Mouse (Mus musculus) neural tube, embryonic 10.5 days (tissue): ENCODE results near the gene 2900011O08Rik.

Experiments used
- DNase-seq: peaks from one replicate; pipeline ENCODE4 v3.0.0-alpha.2; 2017; ENCODE audit warnings: low spot score; ENCODE audit errors: extremely low spot score

The 2900011O08Rik gene

DNA sequence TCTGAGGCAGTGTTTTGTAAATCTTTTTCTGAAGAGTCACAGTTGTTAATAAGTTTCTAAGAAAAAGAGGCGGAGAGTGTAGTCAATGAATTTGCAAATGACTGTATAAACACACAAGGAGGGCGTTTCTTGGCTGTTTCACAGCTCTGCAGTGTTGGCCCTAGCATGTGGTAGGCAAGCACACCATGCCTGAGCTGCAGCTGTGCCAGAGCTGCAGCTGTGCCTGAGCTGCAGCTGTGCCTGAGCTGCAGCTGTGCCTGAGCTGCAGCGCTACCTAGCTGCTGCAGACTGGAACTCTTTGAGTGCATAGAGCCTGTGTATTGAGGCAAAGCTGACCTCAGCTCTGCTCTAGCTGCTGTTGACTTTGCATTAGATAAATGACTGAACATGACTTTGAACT, 17.8 kb downstream of the 2900011O08Rik start:
- no peak for DNase-seq

DNA sequence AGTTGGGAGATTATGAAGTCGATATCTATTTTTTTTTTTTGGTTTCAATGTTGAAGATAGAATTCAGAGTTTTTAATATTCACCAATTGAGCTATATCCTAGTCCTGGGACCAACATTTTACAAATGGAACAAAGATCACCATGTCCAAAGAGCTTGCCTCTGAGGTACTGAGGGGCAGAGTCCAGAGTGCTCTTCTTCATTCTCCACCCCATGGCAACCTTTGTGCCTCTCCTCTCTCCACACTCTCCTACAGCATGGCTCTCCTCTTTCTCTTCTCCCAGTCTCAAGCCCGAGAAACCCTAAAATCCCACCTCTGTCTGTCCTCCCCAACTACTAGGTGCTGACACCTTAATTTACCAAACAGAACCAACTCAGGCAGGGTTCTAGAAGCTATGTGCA, 18.3 kb downstream of the 2900011O08Rik start:
- DNase-seq, result no peak

GRCm38 (mm10) chr16:14005266-14005665, 18.9 kb downstream of the 2900011O08Rik start:
- no peak for DNase-seq

- DNase-seq, result no peak
These were observed 21.7 kb downstream of the 2900011O08Rik start for GRCm38 (mm10) chr16:14008081-14008480.

DNA sequence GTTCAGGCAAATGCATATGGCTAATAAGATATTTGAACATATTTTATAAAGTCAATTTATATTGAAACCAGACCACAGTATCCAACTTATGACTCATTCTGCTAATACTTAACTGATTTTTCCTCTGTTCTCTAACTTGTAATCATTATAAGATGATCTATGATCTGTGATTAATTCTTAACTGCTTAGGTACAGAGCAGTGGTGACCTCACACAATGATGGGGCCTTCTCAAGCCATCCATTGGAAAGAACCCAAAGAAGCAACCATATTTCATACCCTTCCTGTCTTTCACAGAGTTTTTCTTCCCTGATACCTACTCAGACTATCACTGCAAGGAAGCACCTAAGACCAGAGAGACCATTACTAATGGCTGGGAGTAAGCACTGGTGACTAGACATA, 22.3 kb downstream of the 2900011O08Rik start:
- no peak for DNase-seq

- no peak for DNase-seq
These were observed 23.6 kb downstream of the 2900011O08Rik start for GRCm38 (mm10) chr16:14009966-14010365.

- DNase-seq, result no peak
These were observed 30.9 kb downstream of the 2900011O08Rik start for GRCm38 (mm10) chr16:14017306-14017705.

DNA sequence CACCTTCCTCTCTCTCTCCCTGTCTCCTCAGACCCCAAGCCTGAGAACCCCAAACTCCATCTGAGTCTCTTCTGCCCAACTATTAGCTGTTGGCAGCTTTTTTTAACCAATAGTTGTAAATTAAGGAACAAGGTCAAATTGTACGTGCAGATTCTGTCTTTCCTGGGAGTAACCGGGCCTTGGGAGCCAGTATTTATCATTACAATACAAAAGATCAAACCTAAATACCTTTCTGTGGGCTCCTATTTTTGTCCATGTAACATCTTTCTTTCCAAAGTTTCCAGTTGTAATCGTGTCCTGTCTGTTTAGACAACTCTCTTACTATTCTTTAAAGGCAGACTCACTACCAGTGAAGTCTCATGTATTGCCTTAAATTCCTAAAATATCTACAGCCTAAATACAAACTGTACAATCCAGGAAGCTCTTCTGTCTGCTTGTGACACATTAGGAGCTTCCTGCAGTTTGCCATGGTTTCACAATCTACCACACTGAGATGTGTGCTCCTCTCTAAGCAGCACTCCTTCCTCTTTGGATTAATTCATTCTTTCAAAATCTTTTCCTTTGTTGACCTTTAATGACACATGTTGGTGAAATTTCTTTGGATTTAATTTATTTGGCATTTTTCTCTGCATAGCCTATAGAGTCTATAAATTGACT, 34.9 kb downstream of the 2900011O08Rik start:
- no peak for DNase-seq

DNA sequence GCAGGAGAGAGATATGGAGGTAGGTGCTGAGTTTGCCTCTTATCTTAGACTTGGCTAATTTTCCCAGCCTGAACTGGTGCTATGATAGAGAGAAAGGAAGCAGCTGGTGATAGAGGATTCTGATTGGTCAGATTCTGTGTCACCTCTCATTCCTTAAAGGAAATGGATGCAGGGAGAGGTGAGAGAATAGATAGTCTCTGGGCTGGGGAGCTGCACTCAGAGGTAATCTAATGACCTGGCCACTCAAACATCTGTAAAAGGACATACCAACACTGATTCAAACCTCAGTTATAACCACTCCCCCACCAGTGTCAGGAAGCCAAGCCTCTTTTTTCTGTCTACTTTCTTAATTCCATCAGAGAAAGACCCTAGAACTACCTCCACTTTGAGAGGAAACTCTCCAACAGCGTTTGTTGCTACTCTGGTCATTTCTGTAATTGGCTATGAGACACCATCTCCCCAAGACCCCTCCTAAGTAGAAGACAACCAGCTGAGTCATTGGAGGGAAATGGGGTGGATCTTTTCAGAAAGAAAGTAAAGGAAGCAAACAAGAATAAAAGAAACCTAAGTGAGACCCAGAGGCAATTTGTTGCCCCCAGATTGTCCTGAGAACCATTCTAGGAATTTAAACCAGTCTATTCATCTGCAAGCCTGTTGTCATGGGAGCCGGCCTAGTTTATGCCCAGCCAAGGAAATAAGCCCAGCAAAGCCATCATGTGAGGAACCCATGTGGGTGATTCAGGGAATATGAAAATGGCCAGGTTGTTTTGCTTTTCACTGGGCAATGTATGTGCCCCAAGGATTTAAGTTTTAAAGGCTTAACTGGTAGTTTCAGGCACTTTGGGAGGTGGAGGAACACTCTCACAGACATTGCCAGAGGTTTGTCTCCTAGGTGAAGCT, 38.9 kb downstream of the 2900011O08Rik start:
- DNase-seq, result no peak

- no peak for DNase-seq
These were observed 42.7 kb downstream of the 2900011O08Rik start for GRCm38 (mm10) chr16:14029072-14029471.

GRCm38 (mm10) chr16:14029851-14030250, 43.4 kb downstream of the 2900011O08Rik start:
- no peak for DNase-seq

GRCm38 (mm10) chr16:14030650-14031049, 44.2 kb downstream of the 2900011O08Rik start:
- no peak for DNase-seq

- DNase-seq, result no peak
These were observed 46.7 kb downstream of the 2900011O08Rik start for GRCm38 (mm10) chr16:14033076-14033475.

- DNase-seq, result no peak
These were observed 56.0 kb downstream of the 2900011O08Rik start for GRCm38 (mm10) chr16:14042421-14042820.

GRCm38 (mm10) chr16:14044695-14045094, 58.3 kb downstream of the 2900011O08Rik start:
- DNase-seq, result no peak

DNA sequence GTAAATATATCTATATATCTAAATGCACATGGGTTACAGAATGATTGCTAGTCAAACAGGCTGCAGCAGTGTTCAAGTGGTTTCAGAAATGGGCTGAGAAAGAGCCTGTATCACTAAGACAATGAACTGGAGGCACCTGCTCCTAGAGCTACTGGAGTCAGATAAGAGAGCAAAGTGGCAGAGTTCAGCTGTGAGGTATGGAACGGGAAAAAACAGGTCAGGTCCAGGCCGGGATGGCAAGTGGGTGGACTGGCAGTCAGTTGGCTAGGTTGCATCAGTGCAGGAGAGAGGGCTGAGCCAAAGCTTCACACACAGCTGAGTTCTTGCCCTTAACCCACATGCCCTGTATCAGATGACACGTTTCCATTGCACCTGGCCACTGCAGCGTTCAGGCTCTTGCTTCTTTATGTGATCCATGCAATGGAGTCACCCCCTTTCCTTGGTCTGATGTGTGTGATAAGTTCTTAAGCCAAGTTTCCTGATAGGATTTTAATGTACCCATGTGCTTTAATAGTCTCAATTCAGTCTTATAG, 59.9 kb downstream of the 2900011O08Rik start:
- DNase-seq, result no peak

- DNase-seq, result no peak
These were observed 65.8 kb downstream of the 2900011O08Rik start for GRCm38 (mm10) chr16:14052221-14052620.

- DNase-seq, result no peak
These were observed 66.7 kb downstream of the 2900011O08Rik start for GRCm38 (mm10) chr16:14053116-14053515.

DNA sequence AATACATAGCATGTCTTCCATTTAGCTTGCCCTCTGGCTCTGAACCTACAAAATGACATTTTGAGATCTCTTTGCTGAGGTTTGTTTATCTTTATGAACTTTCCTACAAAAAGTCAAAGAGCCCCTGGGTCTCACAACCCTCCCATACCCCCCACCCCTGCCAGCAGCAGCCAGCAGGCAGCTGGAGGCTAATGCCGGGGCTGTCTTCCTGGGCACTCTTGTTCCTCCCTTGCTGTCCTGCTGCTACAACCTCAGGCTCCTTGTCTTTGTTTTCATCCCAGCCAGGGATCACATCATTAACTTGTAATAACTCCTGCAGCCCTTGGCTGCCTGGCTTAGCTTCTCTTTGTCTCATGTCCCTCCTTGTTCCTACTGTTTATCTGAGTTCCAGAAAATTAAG, 68.9 kb downstream of the 2900011O08Rik start:
- no peak for DNase-seq

DNA sequence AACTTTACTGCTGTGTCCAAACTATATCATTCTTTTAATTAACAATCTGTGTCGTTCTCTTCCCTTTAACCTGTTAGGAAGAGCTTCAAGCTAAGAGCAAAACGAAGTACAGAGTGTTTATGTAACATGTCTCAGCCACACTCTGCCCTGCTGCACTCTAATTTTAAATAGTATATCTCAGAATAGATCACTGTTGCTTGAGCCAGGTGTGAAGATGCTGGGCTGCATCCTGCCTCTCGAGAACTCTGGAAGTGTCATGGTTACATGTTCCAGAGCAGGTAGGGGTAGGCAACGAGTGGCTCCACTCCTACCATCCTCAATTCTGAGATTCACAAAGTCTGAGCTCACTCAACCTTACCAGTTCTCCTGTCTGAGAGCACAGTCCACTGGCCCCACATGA, 70.3 kb downstream of the 2900011O08Rik start:
- DNase-seq, result no peak

GRCm38 (mm10) chr16:14058541-14058940, 72.1 kb downstream of the 2900011O08Rik start:
- DNase-seq, result no peak

GRCm38 (mm10) chr16:14059118-14059854, 72.9 kb downstream of the 2900011O08Rik start:
- no peak for DNase-seq
